Mouse (Mus musculus) kidney, adult 2 months (tissue): ENCODE data around the gene Tinagl1. TPM values are rescaled to one million over a fixed set of nuclear protein-coding genes. Genes with fewer than 3 reads are reported as not detected.

ENCODE experiments used
- DNase-seq: peaks from one replicate; pipeline ENCODE4 v3.0.0; 2021
- H3K27ac ChIP-seq: fragments of 200-500 bp; 2 replicates; pipeline ENCODE4 v1.5.1; 2012; ENCODE audit warnings: low read depth, low read length, control low read depth, inconsistent platforms; ENCODE audit not compliant: insufficient read depth
- H3K27me3 ChIP-seq: fragments of 200-500 bp; replicated peaks from 2 replicates; pipeline ENCODE4 v1.6.1; 2012; ENCODE audit warnings: mild to moderate bottlenecking, moderate library complexity, low read length, inconsistent platforms; ENCODE audit not compliant: control insufficient read depth, insufficient read depth
- H3K36me3 ChIP-seq: fragments of 200-500 bp; 2 replicates; pipeline ENCODE4 v1.6.1; 2012; ENCODE audit warnings: mild to moderate bottlenecking, moderate library complexity, low read length, inconsistent platforms; ENCODE audit not compliant: control insufficient read depth, insufficient read depth
- H3K4me1 ChIP-seq: fragments of 200-500 bp; 2 replicates; pipeline ENCODE4 v1.6.1; 2011; ENCODE audit warnings: low read length; ENCODE audit not compliant: control insufficient read depth, insufficient read depth
- H3K4me3 ChIP-seq: fragments of 200-500 bp; 2 replicates; pipeline ENCODE4 v1.5.1; 2011; ENCODE audit warnings: mild to moderate bottlenecking, low read depth, low read length, control low read depth; ENCODE audit not compliant: insufficient read depth
- CTCF ChIP-seq: fragments of 200-500 bp; conservative IDR thresholded peaks from 2 replicates; pipeline ENCODE4 v1.5.1; 2011; ENCODE audit warnings: low read depth, mild to moderate bottlenecking, control low read depth, low read length, moderate library complexity, mixed read lengths; ENCODE audit not compliant: insufficient read depth, insufficient read length
- POLR2A ChIP-seq: fragments of 200-500 bp; IDR thresholded peaks from one replicate; pipeline ENCODE4 v1.6.1; 2011; ENCODE audit warnings: low read depth, low read length, control low read depth
- WGBS: fragments of 180-500 bp; shearing (Covaris S2); methylation state at CpG from one replicate; pipeline ENCODE4 v1.1.7; 2018; 5-methylcytosine and 5-hydroxymethylcytosine counted together
- polyA plus RNA-seq: library from polyadenylated mRNA; depleted of rRNA; stranded (reverse); fragments of >200 nt; gene quantifications from 2 replicates; pipeline ENCODE4 v1.2.3, GENCODE M21; 2012

The Tinagl1 gene
- polyA plus RNA-seq, 1 experiment: 118 TPM

GRCm38 (mm10) chr4:130130641-130131350, 44.1 kb downstream of the Tinagl1 start:
- H3K4me3 ChIP-seq: no peak overlapping the region
- WGBS: 31% methylated on average over 13 of the region's 13 CpGs
- peaks cover 2% of the 10 kb centered on the region; the same call in 1 of the 2 replicates for H3K36me3 ChIP-seq
- no peak for TF ChIP-seq POLR2A
- TF ChIP-seq CTCF: no peak
- H3K27me3 ChIP-seq: no peaks in the 10 kb centered on the region
- peak overlapping the region; percentile 63 for H3K27ac ChIP-seq
- peaks cover 29% of the 10 kb centered on the region for H3K4me1 ChIP-seq
- DNase-seq: peak; percentile 90

- H3K27ac ChIP-seq: peak overlapping the region; percentile 63
- peaks cover 29% of the 10 kb centered on the region for H3K4me1 ChIP-seq
These were observed 44.8 kb downstream of the Tinagl1 start for GRCm38 (mm10) chr4:130130082-130130481.

DNA sequence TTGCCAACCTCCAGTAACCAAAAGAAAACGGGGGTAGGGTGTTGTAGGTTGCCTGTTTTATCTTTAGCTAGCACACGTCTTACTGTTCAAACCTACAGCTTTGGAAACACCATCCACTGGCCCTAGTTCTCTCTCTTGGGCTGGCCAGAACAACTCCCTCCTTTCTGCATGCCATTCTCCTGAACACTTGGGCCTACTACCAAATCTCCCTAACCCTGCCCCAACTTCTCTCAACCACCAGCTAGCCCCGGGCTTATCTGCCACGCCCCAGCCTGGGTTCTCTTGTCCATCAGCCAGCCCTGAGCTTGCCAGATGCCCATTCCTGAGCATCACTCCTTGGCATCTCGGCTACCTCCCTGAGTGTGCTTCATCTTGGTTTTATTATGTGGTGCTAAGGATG, 46.0 kb downstream of the Tinagl1 start:
- no peak overlapping the region for H3K27ac ChIP-seq
- 89% methylated on average over 5 of the region's 5 CpGs for WGBS
- TF ChIP-seq POLR2A (no peak), CTCF (no peak)
- H3K4me3 ChIP-seq: no peak overlapping the region
- H3K4me1 ChIP-seq: peaks cover 29% of the 10 kb centered on the region
- peaks cover 2% of the 10 kb centered on the region; the same call in 1 of the 2 replicates for H3K36me3 ChIP-seq
- DNase-seq: no peak
- no peaks in the 10 kb centered on the region for H3K27me3 ChIP-seq

More at GRCm38 (mm10) chr4:130130082-130130481, 44.8 kb downstream of the Tinagl1 start:
- TF ChIP-seq POLR2A: no peak
- TF ChIP-seq CTCF: no peak
- no peak overlapping the region for H3K4me3 ChIP-seq
- H3K36me3 ChIP-seq: peaks cover 2% of the 10 kb centered on the region; the same call in 1 of the 2 replicates
- DNase-seq: peak; percentile 67
- WGBS: 34% methylated on average over 10 of the region's 10 CpGs
- H3K27me3 ChIP-seq: no peaks in the 10 kb centered on the region

DNA sequence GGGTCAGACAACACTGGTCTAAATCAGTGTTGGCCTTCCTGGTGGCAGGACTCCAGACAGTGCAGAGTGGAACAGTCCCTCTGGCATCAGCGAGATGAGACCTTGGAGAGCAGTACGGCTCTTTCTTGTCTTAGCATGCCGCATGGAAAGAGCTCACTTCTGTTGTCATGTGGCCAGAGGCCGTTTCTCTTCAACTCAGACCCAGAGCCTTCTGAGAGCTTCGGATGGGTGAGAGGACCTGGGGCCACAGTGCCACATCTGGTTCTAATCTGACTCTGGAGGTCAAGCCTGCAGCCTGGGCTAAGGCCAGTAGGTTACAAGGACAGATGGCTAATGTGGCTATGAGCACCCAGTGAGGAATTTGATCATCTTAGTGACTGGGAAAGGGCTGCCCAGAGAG, 49.0 kb downstream of the Tinagl1 start:
- TF ChIP-seq POLR2A: no peak
- TF ChIP-seq CTCF: no peak
- Histone ChIP-seq H3K4me1 (peaks cover 19% of the 10 kb centered on the region), H3K27me3 (no peaks in the 10 kb centered on the region), H3K27ac (no peak overlapping the region), H3K36me3 (peaks cover 2% of the 10 kb centered on the region; the same call in 1 of the 2 replicates), H3K4me3 (no peak overlapping the region)
- 78% methylated on average over 5 of the region's 5 CpGs for WGBS
- no peak for DNase-seq

- 34% methylated on average over 6 of the region's 6 CpGs for WGBS
- Histone ChIP-seq H3K36me3 (peaks cover 2% of the 10 kb centered on the region; the same call in 1 of the 2 replicates), H3K4me3 (no peak overlapping the region), H3K27ac (no peak overlapping the region), H3K4me1 (peaks cover 19% of the 10 kb centered on the region), H3K27me3 (no peaks in the 10 kb centered on the region)
- no peak for DNase-seq
- TF ChIP-seq POLR2A (no peak), CTCF (no peak)
These were observed 49.8 kb downstream of the Tinagl1 start for GRCm38 (mm10) chr4:130125164-130125563.

DNA sequence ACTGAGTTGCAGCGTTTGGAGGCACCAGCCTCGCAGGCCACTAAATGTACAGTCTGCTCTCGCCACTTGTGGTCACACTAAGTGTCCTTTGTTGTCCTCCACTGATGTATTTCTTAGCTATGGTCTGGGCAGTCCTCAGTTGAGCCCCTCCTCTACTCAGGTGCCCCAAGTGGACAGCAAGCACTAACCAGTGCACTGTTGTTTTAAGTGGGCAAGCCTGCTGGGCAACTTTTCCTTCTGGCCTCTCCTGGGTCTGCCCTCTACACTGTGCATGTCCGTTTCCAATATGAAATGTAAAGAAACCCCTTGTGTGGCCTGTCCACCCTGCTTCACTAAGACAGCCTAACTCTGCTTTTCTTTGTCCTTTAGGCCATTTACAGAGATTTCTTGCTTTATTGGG, 50.8 kb downstream of the Tinagl1 start:
- H3K4me1 ChIP-seq: peaks cover 8% of the 10 kb centered on the region
- DNase-seq: no peak
- 88% methylated on average over 4 of the region's 4 CpGs for WGBS
- H3K27ac ChIP-seq: no peak overlapping the region
- no peak for TF ChIP-seq CTCF
- TF ChIP-seq POLR2A: no peak
- no peak overlapping the region for H3K4me3 ChIP-seq
- H3K36me3 ChIP-seq: peaks cover 2% of the 10 kb centered on the region; the same call in 1 of the 2 replicates
- no peaks in the 10 kb centered on the region for H3K27me3 ChIP-seq

- Histone ChIP-seq H3K36me3 (peaks cover 2% of the 10 kb centered on the region; the same call in 1 of the 2 replicates), H3K27me3 (no peaks in the 10 kb centered on the region), H3K4me1 (peaks cover 10% of the 10 kb centered on the region), H3K27ac (no peak overlapping the region), H3K4me3 (no peak overlapping the region)
- 86% methylated on average over 5 of the region's 5 CpGs for WGBS
- no peak for TF ChIP-seq CTCF
- TF ChIP-seq POLR2A: no peak
- no peak for DNase-seq
These were observed 51.9 kb downstream of the Tinagl1 start for GRCm38 (mm10) chr4:130123020-130123419.
